Mouse (Mus musculus) frontal cortex, postnatal 36 days (tissue): ENCODE data around the gene Capg.

Experiments
- DNase-seq, 2 experiments: peaks; one replicate each; pipeline ENCODE4 v3.0.0; 2022; ENCODE audit warnings: low spot score in 2 of 2

Gene Capg

DNA sequence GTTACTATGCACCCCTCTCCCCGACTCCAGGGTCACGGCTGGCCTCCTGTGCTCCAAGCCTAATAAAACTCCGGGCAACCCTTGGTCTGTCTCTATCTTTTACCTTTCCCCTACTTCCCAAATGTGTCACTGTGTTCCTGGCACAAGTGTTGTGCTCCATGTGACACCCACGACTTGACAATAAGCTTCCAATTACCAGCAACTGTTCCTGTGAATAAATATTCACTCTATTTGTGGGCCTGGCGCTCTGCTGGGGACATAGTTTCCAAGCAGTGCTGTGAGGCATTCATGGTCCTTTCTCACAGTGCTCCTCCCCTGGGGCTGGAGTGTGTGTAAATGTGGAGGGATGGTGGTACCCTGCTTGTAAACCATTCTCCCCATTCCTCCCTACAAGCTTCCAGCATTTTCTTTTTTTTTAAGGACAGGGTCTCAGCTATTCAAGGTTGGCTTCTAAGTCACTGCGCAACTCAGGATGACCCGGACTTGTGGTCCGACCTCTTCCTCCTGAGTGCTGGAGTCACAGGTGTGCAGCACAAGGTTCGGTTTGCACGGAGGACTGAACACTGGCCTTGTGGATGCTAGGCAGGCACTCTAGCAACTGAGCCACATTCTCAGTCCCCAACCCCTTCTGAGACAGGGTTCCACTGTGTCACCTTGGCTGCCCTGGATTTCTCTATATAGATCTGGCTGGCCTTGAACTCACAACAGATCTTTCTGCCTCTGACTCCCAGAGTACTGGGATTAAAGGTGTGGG, 26.6 kb downstream of the Capg start:
- no peak for DNase-seq

DNA sequence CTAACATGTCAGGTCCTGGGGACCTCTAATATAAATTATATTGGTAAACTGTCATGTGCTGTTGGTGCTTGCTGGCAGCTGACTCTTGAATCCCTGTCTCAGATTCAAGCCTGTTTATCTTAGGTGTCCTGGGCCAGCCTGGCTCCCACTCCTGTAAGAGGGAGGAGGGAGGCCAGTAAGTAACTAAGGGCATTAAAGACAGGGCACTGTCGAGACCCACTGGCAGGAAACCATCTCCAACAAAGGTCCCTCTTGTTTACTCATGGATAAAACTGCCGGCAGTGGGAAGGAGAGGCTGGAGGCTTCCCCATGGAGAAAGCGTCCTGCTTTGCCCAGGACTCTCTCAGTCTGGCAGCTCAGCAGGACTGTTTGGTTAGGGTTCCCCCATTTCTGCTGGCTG, 27.6 kb downstream of the Capg start:
- DNase-seq = no peak

DNA sequence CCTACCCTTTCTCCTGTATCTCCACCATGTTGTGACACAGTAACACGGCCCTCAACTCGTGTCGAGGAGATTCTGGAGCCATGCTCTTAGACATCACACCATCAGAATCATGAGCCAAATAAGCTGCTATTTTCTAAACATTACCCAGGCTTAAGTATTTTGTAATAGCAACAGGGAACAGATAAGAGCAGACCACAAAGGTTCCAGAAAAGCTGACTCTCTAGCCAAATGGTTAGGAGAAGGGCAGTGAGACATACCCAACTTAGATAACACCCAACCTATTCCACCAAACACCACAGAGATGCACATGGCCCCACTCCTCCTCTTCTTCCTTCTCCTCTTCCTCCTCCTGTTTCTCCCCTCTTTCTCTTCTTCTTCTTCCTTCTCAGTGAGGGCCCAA, 31.9 kb downstream of the Capg start:
- DNase-seq = no peak

DNA sequence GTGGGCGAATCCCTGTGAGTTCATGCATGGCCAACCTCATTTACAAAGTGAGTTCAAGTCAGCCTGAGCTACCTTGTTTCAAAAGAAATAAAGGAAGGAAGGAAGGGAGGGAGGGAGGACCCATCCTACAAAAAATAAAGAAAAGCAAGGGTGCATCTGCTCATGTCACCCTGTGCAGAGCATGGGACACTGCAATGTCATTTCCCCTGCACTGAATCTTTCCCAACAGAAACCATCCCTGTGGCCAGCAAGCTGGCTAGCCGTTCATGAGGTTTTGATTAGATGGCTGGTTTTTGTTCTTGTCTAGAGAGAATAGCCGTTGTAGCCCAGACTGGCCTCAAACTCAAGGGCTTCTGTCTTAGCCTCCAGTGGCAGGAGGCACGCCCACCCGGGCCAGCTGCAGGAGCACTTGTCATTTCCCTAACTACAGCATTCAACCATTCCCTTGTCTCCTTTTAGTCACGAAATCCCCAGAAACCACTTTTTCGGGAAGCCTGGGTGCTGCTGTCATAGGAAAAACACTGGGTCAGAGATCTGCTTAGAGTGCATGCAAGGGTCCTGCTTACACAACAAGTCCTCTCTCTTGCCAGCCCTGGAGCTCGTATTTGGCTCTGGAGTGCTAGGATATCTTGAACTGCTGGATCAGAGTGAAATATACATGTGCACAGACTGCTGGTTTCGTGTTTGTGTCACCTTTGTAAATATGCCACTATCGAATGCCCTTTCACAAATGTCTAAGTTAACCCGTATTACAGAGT, 37.6 kb downstream of the Capg start:
- no peak for DNase-seq

DNA sequence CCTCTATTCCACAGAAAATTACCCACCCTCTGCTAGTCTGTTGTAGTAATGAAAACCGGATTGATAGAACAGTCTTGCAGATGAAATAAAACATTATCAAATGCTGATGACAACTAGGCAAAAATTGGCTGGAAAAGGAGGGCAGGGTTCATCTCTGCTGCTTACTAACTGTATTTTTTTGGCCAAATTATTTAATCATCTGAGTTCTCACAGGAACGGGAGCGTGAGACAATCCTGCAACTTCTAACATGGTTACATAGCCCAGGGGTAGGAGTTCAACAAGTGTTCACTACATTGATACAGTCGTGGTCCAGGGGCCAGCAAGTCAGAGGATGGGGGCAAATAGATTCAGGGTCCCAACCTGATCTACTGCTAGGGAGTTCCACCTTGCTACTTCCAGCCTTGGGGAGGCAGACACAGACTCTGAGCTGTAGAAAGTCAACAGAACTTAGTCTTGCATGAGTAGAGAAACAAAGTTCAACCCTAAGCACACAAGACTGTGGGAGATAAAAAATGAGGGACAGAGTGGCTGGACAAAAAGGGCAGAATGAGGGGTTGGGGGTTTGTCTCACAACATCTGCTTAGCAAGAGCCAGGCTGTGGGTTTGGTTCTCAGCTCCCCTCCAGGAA, 39.1 kb downstream of the Capg start:
- DNase-seq = no peak

DNA sequence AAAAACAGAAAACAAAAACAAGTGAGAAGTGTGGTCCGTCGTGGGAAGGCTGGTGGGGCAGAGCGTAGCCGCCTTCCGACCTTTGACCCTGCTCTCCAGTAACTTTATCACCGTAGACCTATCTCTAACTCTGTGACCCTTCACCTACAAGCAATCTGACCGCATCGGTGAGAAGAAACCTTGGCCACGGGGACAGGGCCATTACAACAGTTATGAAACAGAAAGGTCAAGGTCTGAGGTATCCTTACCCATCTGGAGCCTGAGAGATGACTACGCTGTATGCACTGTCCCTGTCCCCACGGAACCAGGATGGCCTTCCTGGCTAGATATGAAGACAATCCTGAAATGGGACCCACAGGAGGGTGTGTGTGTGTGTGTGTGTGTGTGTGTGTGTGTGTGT, 40.0 kb downstream of the Capg start:
- DNase-seq = no peak

DNA sequence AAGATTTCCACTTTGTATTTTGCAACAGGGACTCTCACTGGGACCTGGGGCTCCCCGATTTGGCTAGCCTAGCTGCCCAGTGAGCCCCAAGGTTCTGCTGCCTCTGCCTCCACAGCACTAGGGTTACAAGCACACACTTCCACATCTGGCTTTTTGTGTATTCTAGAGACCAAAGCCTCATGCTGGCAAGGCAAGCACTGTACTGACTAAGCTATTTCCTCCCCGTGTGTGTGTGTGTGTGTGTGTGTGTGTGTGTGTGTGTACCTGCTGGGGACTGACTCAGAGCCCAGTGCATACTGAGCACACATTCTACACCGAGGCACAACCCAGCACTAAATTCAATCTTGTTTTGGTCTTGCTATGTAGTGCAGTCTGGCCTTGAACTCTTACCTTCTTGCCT, 42.5 kb downstream of the Capg start:
- DNase-seq = no peak

GRCm38 (mm10) chr6:72588307-72588706, 44.1 kb downstream of the Capg start:
- no peak for DNase-seq

DNA sequence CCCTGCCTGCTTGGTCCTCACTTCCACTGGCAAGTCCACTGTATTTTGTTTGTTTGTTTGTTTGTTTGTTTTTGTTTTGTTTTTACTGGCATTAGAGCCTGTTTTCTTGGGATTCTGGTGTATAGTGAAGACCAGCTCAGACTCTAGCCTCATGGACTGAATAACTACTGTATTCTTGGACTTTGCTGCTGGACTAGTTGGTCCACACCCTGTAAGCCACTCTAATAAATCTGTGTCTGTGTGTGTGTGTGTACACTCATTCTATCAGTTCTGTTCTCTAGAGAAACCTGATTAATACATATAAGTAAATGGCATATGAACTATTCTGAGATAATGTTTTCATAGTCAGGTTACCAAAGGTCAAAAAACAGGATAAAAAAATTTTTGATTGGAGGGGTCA, 45.9 kb downstream of the Capg start:
- DNase-seq = no peak

GRCm38 (mm10) chr6:72593011-72593803, 49.0 kb downstream of the Capg start:
- no peak for DNase-seq

DNA sequence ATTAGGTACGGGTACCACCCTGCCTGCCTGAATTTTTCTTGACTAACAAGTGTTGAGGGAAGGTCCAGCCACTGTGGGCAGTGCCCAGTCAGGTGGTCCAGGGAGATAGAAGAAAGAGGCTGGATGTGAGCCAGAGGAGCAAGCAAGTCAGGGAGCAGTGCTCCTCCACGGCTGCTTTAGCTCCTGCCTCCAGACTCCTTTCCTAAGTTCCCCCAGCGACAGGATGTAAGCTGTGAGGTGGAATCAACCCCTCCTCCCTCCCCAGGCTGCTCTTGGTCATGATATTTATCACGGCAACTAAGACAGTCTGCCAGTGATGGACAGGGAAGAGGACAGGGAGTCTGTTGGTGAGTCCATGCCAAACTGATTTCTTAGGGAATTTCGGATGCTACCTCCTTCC, 49.7 kb downstream of the Capg start:
- DNase-seq = no peak

DNA sequence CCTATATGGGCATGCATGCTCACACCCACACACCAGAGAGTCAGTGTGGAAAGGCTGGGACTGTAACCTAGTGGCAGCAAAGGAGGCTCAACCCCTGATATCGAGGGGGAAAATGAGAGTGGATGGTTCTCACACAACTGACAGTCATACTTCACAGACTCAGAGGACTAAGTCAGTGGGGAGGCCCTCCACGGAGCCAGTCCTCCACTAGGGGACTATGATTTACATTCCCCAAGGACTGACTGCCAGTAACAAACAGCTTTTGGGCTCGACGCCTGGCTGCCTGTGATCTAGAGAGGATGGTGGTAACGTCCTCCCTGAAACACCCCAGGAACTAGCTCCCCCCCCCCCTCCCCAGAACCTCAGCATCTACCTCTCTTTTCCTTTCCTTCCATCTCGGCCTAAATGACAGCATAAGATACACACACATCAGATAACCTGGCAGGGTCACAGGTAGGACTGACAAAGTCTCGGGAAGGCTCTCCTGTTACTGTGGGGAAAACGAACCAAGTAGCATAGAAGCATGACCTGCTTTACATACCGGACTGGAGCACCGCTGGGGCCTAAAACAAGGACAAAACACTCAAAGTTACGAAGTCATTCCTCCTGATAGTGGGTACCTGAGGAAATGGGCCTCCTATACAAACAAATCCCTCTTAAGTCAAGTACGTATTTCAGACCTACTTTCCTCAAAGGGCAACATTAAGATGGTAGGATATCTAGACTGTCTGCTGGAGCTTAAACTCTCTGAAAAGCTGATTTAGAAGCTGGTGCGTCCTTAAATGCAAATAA, 53.1 kb downstream of the Capg start:
- DNase-seq = peak in 1 of 2 experiments; percentile 14

- DNase-seq = peak; percentile 85 to 93
Observed at GRCm38 (mm10) chr6:72597956-72598753, 54.0 kb downstream of the Capg start, which contains the start of the genes Elmod3 and Retsat. Elmod3 (minus strand) TSS chr6:72598413. Retsat (plus strand) TSS chr6:72598475.

DNA sequence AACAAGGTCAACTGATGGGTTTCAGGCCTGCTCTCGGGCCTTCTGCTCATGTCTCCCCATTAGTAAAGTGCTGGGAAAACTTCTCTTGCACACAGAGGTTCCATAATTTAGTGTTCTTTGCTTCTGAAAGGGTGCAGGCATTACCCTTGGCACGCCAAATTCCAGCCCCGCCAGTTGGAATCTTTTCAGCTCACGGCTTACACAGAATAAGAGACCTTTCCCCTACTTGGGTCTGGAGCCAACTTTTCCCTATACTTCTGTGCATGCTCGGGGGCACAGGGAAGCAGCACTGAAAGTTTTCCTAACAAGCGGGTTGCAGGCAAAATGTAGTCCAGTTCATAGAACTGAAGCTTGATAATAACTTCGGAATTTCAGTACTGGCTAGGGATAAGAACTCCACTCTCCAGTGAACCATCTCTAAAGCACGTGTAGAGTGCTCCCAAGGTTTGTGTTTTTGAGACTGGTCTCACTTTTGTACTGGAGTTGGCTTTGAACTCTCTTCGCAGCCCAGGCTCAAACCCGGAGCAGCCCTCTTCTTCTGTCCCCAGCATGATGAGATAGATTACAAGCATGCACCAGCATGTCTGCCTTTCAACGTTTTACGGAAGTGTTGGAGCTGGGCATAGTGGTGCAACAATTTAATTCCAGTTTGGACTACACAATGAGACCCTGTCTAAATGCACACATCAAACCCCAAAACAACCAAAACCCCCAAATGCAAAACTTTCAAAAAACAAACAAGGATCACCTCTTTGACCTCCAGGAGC, 54.8 kb downstream of the Capg start:
- DNase-seq = no peak

DNA sequence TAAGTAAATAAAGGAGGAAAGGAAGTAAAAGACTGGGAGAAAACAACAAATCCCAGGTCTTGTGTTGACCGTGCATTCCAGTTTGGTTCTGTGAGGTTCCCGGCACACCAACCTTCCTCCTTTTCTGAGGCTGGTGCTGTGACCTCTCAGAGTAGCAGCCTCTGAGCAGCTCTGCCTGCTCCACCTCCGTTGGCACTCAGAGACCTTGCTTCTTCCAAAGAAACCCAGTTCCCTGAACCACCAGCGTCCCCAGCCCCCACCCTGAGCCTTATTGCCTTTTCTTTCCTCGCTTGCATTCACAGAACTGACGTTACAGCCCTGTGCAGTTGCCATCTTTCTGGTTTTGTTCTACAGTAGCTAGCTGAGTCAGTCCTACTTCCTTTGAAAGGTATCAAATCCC, 56.0 kb downstream of the Capg start:
- no peak for DNase-seq

- no peak for DNase-seq
Observed at GRCm38 (mm10) chr6:72600771-72601170, 56.6 kb downstream of the Capg start.

DNA sequence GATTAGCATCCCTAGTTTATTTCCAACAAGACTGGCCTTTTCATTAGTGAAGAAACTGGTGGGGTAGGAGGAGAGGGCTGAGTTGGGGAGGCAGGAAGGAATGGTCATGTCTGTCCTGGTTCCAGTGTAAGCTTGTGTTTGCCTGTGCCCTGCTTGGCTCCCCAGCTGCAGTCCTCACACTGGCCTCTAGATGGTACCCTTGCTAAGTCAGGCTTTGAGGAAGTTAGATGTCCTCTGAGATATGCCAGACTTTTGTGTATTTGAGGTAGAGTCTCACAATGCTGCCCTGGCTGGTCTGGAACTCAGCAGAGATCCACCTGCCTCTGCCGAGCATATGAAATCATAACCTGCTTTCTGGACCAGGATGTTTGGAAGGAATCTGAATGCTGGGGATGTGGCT, 57.5 kb downstream of the Capg start:
- DNase-seq = peak; percentile 77 to 89

GRCm38 (mm10) chr6:72604066-72604465, 59.9 kb downstream of the Capg start:
- no peak for DNase-seq

DNA sequence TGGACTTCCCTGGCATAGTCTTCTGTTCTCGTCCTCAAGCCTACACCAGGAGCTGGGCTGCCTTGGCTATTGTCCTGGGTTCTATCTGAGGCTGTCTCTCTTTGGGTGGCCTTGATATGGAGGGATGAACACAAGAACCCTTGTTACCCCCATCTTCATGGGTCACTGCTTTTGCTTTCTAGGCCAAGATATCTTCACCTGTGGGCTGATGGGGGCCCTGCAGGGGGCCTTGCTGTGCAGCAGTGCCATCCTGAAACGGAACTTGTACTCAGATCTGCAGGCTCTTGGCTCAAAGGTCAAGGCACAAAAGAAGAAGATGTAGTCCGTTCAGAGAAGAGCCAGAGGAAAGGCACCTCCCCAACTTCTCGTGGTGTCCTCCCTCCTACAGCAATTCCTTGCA, 62.9 kb downstream of the Capg start:
- no peak for DNase-seq

DNA sequence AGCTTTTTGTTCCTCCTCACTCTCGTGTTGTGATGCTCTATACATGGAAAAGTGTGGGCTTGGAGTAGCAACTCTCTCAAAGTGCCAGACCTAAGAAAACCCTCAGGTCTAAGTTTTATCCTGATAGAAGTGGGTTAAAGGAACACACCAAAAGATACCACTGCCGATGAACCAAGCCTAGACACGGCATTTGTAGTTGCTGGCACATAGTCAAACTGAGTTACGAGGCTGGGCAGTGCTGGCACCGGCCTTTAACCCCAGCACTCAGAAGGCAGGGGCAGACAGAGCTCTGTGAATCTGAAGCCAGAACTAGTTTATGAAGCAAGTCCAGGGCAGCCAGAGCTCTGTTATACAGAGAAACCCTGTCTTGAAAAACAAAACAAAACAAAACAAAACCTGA, 63.5 kb downstream of the Capg start:
- DNase-seq = no peak
